Mouse (Mus musculus) heart, postnatal 36 days (tissue): ENCODE data around the gene Taar7a. TPM values are rescaled to one million over a fixed set of nuclear protein-coding genes. Genes with fewer than 3 reads are reported as not detected.
A peak's percentile ranks its signal among the peaks of the same experiment; 100 is the strongest.

Experiments
- DNase-seq, 2 experiments: peaks; one replicate each; pipeline ENCODE4 v3.0.0; 2021 to 2022
- intact Hi-C: fragments of 180-260 bp; cut with DNase I; formaldehyde crosslinking; loops from one replicate; pipeline ENCODE4 v1.15.1; 2025
- total RNA-seq, 2 experiments: library from RNA; stranded (reverse); gene quantifications; 2 replicates each; pipeline ENCODE4 v1.2.3; 2021

Taar7a gene
- total RNA-seq: not detected

- no peak for DNase-seq
- intact Hi-C loops: no loop called here
These were observed at the start of gene Taar7a for GRCm38 (mm10) chr10:23993381-23993780. Gene Taar7a (minus strand): TSS chr10:23993481.

GRCm38 (mm10) chr10:24040120-24040869 is 47.0 kb upstream of the Taar7a start:
- DNase-seq: no peak
- intact Hi-C loops: no loop called here

- no peak for DNase-seq
- intact Hi-C loops: no loop called here
These were observed 44.0 kb upstream of the Taar7a start, which contains the start of gene Taar7e for GRCm38 (mm10) chr10:24037314-24037713. Gene Taar7e (plus strand): TSS chr10:24037614.

GRCm38 (mm10) chr10:24031347-24031746 is 38.1 kb upstream of the Taar7a start:
- DNase-seq: no peak
- intact Hi-C loops: no loop called here

- DNase-seq: no peak
These were observed 33.6 kb upstream of the Taar7a start, which contains the start of gene Taar7d for GRCm38 (mm10) chr10:24026922-24027321. Gene Taar7d (plus strand): TSS chr10:24027222.

GRCm38 (mm10) chr10:24008143-24008542 is 14.9 kb upstream of the Taar7a start:
- intact Hi-C loops: no loop called here
- DNase-seq: no peak

More at GRCm38 (mm10) chr10:24026922-24027321, 33.6 kb upstream of the Taar7a start, which contains the start of gene Taar7d:
- intact Hi-C loops: no loop called here

GRCm38 (mm10) chr10:24007034-24007433 is 13.8 kb upstream of the Taar7a start:
- DNase-seq: no peak
- intact Hi-C loops: no loop called here

- intact Hi-C loops: no loop called here
- DNase-seq: no peak
These were observed 13.2 kb upstream of the Taar7a start for GRCm38 (mm10) chr10:24006442-24006841.

GRCm38 (mm10) chr10:23999639-24000038 is 6.4 kb upstream of the Taar7a start, which contains the start of gene Taar7b:
Gene Taar7b (plus strand): TSS chr10:23999939.
- no peak for DNase-seq
- intact Hi-C loops: no loop called here

- intact Hi-C loops: no loop called here
These were observed 6.9 kb downstream of the Taar7a start for GRCm38 (mm10) chr10:23986419-23986818.

GRCm38 (mm10) chr10:23985546-23985945 is 7.7 kb downstream of the Taar7a start, which contains the start of gene Taar6:
Gene Taar6 (minus strand): TSS chr10:23985646.
- intact Hi-C loops: no loop called here
- DNase-seq: no peak

More at GRCm38 (mm10) chr10:23986419-23986818, 6.9 kb downstream of the Taar7a start:
- no peak for DNase-seq

- DNase-seq: peak; percentile 59 to 65
- intact Hi-C loops: loop anchor here (1.0 to 5.0 kb wide), 4 partner anchors 101 to 323 kb away; no protein-coding TSS in a partner anchor
These were observed 14.2 kb downstream of the Taar7a start for GRCm38 (mm10) chr10:23978901-23979705.

- DNase-seq: no peak
- intact Hi-C loops: loop anchor here (5.0 kb wide), 1 partner anchor 324 kb away; no protein-coding TSS in a partner anchor
These were observed 15.3 kb downstream of the Taar7a start for GRCm38 (mm10) chr10:23977958-23978357.

- DNase-seq: no peak
- intact Hi-C loops: no loop called here
These were observed 22.0 kb downstream of the Taar7a start for GRCm38 (mm10) chr10:23971256-23971655.

GRCm38 (mm10) chr10:23970656-23971165 is 22.6 kb downstream of the Taar7a start, which contains the start of gene Taar5:
Gene Taar5 (plus strand): TSS chr10:23970706.
- intact Hi-C loops: no loop called here
- DNase-seq: no peak

GRCm38 (mm10) chr10:23964921-23965610 is 28.2 kb downstream of the Taar7a start:
- DNase-seq: no peak
- intact Hi-C loops: no loop called here

GRCm38 (mm10) chr10:23963444-23963843 is 29.8 kb downstream of the Taar7a start:
- intact Hi-C loops: no loop called here
- DNase-seq: no peak

- DNase-seq: no peak
These were observed 32.8 kb downstream of the Taar7a start, which contains the start of gene Taar4 for GRCm38 (mm10) chr10:23960444-23960915. Gene Taar4 (plus strand): TSS chr10:23960494.

GRCm38 (mm10) chr10:23959071-23959470 is 34.2 kb downstream of the Taar7a start:
- no peak for DNase-seq
- intact Hi-C loops: no loop called here

More at GRCm38 (mm10) chr10:23960444-23960915, 32.8 kb downstream of the Taar7a start, which contains the start of gene Taar4:
- intact Hi-C loops: no loop called here

- no peak for DNase-seq
- intact Hi-C loops: no loop called here
These were observed 41.6 kb downstream of the Taar7a start for GRCm38 (mm10) chr10:23951714-23952113.
